Mouse (Mus musculus): ENCODE data around the gene Mus81. TPM values are rescaled to one million over a fixed set of nuclear protein-coding genes. Genes with fewer than 3 reads are reported as not detected.
"Not testable (repeated sequence)": the region's sequence is repeated elsewhere in the genome, so short reads cannot be mapped to it uniquely, and the experiment has no call there.

Gene Mus81
- polyA plus RNA-seq, 1 experiment from 2014 or later: 53.2 TPM

DNA sequence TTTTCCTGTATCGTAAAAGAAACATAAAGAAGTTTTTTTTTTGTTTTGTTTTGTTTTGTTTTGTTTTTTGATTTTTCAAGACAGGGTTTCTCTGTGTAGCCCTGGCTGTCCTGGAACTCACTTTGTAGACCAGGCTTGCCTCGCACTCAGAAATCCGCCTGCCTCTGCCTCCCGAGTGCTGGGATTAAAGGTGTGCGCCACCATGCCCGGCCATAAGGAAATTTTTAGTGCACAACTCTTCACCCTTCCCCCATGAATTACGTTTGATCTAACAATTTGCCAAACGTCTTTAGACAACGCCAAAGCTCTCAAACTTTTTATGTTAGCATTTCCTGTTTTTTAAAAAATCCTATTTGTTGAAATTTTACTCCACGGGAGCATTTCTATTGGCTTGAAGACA is 1.5 kb upstream of the Mus81 start:
- not testable (repeated sequence) for H3K27me3 ChIP-seq; ATAC-seq; H3K9me3 ChIP-seq; H3K9ac ChIP-seq (replicated peaks)
- Histone ChIP-seq H3K4me2 (replicated peaks) (peak overlapping the region; percentile 92), H3K36me3 (peaks cover 48% of the 10 kb centered on the region), H3K4me1 (replicated peaks) (peaks cover 55% of the 10 kb centered on the region), H3K27ac (peak overlapping the region; percentile 100), H3K4me3 (replicated peaks) (peak overlapping the region; percentile 99)
- 58% methylated on average over 10 of the region's 10 CpGs for WGBS

DNA sequence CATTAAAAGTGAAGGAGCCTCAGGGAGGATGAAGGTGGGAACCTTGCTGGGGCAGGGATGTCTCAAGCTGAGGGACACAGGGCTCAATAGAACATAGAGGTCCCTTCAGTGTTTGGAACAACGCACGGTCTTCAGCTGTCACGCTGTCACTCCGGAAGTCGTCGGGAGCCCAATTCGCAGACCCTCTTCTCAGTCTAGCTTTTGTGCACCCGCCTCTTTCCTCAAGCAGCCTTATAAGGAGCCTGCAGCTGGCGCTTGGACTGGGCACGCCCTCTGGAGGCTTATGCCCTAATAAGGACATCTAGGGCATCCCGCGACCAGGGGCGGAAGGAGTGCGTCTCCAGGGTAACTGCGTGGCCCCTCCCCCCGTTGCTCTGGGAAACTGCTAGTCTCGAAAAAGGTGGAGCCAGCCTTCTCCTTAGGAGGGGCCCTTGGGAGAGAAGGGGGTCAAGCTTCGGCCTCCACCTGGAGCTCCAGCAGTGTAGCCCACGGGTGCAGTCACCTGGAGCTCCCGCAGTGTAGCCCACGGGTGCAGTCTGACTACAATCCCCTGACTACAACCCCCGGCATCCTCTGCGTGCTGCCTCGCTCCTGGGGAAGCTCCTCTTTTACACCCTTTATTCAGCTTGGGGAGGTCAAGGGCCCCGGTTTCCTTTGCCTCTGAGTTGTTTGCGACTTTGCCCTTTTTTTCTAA is 823 bp upstream of the Mus81 start:
- WGBS: under 1% methylated on average over 26 of the region's 26 CpGs
- peak overlapping the region; percentile 71 for H3K9ac ChIP-seq (replicated peaks)
- peak; percentile 81 for ATAC-seq
- peak overlapping the region; percentile 92 for H3K4me2 ChIP-seq (replicated peaks)
- peaks cover 55% of the 10 kb centered on the region for H3K4me1 ChIP-seq (replicated peaks)
- H3K4me3 ChIP-seq (replicated peaks): peak overlapping the region; percentile 54
- H3K9me3 ChIP-seq: no peaks in the 10 kb centered on the region
- peak overlapping the region; percentile 100 for H3K27ac ChIP-seq
- no peaks in the 10 kb centered on the region for H3K27me3 ChIP-seq
- H3K36me3 ChIP-seq: peaks cover 48% of the 10 kb centered on the region

DNA sequence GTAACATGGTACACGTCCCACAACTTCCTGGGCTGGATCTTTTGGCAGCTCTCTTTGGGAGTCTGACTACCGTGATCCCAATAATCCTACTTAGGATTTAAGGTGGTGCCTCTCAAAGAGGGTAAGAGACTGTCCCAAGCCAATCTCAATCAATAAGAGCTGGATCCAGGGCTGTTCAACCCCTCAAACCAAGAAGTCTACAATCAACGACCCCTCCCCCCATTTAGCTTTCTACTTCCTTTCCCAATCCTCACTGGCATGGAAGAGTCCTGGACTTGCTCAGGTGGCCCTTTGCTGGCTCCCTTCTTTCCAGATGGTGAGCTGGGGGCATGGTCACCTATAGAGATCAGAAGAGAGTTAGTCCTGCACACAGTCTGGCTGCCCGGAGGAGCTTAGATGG is 1.4 kb downstream of the Mus81 start:
- WGBS: 94% methylated on average over 4 of the region's 4 CpGs
- Histone ChIP-seq H3K9me3 (no peaks in the 10 kb centered on the region), H3K4me1 (replicated peaks) (peaks cover 38% of the 10 kb centered on the region), H3K4me2 (replicated peaks) (peak overlapping the region; percentile 92; the same call in 1 of the 2 replicates), H3K9ac (replicated peaks) (0 out of 2 replicates have a peak overlapping the region, but pooled peaks have one; percentile 39), H3K36me3 (peaks cover 47% of the 10 kb centered on the region), H3K27me3 (no peaks in the 10 kb centered on the region), H3K27ac (no peak overlapping the region), H3K4me3 (replicated peaks) (no peak overlapping the region)
- ATAC-seq: no peak

DNA sequence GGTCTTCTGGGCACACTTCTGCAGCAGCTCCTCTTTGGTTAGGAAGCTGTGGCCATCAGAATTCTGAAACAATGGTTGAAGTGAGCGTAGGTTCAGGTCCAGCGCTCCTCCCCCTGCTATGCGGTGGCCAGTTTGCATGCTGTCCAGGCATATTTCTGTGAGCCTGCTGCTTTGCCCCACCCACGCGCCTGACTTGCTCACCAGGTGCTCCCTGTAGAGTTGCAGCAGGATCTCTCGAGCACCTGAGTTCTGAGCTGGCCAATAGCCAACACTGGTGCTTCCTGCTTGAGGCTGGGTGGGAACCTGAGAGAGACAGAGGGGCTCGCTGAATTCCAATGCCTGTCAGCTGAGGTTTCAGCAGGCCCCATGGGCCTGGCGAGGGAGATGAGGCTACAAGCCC is 1.9 kb downstream of the Mus81 start:
- ATAC-seq: no peak
- H3K4me3 ChIP-seq (replicated peaks): no peak overlapping the region
- H3K27me3 ChIP-seq: no peaks in the 10 kb centered on the region
- 87% methylated on average over 8 of the region's 8 CpGs for WGBS
- H3K9ac ChIP-seq (replicated peaks): 0 out of 2 replicates have a peak overlapping the region, but pooled peaks have one; percentile 24
- no peak overlapping the region for H3K4me2 ChIP-seq (replicated peaks)
- no peaks in the 10 kb centered on the region for H3K9me3 ChIP-seq
- H3K27ac ChIP-seq: 0 out of 2 replicates have a peak overlapping the region, but pooled peaks have one; percentile 5
- peaks cover 36% of the 10 kb centered on the region for H3K4me1 ChIP-seq (replicated peaks)
- H3K36me3 ChIP-seq: peaks cover 51% of the 10 kb centered on the region

DNA sequence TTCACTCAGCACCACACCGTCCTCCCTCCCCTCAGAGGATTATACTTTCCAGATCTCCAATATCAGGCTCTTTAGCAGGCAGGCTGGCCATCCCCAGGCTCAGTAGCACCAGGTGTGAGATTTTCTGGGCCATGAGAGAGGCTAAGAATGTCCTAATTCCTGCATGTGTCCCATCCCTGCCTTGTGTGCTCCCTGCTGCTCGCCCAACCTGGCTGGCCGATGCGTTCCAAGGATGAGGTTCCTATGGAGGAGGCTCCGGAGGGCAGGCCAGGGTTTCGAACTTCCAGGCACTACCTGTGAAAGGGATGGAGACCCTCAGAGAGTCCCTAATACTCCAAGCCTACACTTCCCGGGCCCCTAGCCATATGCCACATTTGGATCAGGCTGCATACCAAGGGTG is 2.4 kb downstream of the Mus81 start:
- H3K27me3 ChIP-seq: no peaks in the 10 kb centered on the region
- ATAC-seq: no peak
- H3K9ac ChIP-seq (replicated peaks): no peak overlapping the region
- H3K9me3 ChIP-seq: no peaks in the 10 kb centered on the region
- H3K27ac ChIP-seq: no peak overlapping the region
- no peak overlapping the region for H3K4me2 ChIP-seq (replicated peaks)
- WGBS: 94% methylated on average over 7 of the region's 7 CpGs
- H3K4me1 ChIP-seq (replicated peaks): peaks cover 36% of the 10 kb centered on the region
- no peak overlapping the region for H3K4me3 ChIP-seq (replicated peaks)
- peaks cover 52% of the 10 kb centered on the region for H3K36me3 ChIP-seq

DNA sequence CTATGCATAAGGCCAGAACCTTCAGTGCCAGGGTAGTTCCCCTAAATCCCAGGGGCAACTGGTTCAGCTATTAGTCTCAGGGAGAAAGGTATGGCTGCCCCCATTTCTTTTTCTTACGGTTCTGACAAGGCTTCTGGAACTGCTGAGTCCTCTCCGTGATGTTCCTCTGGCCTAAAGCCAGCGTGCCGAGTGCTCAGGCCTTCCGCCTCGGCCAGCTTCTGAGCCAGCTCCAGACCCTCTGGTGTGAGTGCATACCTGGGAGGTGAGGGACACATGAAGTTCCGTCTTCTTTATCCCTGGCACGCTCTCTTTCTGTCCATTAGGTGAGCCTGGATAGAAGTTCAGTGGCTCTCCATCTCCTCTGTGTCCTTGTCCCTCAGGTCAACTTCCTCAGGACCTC is 2.8 kb downstream of the Mus81 start:
- Histone ChIP-seq H3K27me3 (no peaks in the 10 kb centered on the region), H3K4me3 (replicated peaks) (no peak overlapping the region), H3K4me1 (replicated peaks) (peaks cover 36% of the 10 kb centered on the region), H3K9ac (replicated peaks) (no peak overlapping the region), H3K9me3 (no peaks in the 10 kb centered on the region), H3K36me3 (peaks cover 52% of the 10 kb centered on the region), H3K4me2 (replicated peaks) (no peak overlapping the region), H3K27ac (no peak overlapping the region)
- 91% methylated on average over 8 of the region's 8 CpGs for WGBS
- no peak for ATAC-seq

DNA sequence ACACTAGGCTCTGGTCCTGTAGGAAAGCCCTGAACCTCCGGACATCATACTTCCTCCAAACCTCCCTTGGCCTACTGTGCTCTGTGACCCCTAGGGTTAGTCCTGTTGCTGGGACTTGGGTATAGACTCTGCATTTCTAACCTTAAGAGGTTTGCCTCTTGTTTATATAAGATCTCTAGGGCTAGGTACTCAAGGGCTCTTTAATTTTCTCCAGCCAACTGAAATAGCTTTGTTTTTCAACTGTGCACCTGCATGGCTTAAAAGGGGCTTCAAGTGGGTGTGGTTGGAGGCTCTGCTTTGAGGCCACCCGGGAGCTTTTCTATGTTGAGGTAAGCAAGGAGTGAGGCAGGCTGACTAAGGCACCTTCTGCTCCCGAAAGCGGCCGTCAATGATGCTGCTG is 3.7 kb downstream of the Mus81 start:
- H3K4me1 ChIP-seq (replicated peaks): peaks cover 29% of the 10 kb centered on the region
- WGBS: 92% methylated on average over 5 of the region's 5 CpGs
- no peaks in the 10 kb centered on the region for H3K27me3 ChIP-seq
- no peak for ATAC-seq
- no peak overlapping the region for H3K4me3 ChIP-seq (replicated peaks)
- H3K4me2 ChIP-seq (replicated peaks): no peak overlapping the region
- no peaks in the 10 kb centered on the region for H3K9me3 ChIP-seq
- no peak overlapping the region for H3K27ac ChIP-seq
- H3K36me3 ChIP-seq: peaks cover 56% of the 10 kb centered on the region
- no peak overlapping the region for H3K9ac ChIP-seq (replicated peaks)

DNA sequence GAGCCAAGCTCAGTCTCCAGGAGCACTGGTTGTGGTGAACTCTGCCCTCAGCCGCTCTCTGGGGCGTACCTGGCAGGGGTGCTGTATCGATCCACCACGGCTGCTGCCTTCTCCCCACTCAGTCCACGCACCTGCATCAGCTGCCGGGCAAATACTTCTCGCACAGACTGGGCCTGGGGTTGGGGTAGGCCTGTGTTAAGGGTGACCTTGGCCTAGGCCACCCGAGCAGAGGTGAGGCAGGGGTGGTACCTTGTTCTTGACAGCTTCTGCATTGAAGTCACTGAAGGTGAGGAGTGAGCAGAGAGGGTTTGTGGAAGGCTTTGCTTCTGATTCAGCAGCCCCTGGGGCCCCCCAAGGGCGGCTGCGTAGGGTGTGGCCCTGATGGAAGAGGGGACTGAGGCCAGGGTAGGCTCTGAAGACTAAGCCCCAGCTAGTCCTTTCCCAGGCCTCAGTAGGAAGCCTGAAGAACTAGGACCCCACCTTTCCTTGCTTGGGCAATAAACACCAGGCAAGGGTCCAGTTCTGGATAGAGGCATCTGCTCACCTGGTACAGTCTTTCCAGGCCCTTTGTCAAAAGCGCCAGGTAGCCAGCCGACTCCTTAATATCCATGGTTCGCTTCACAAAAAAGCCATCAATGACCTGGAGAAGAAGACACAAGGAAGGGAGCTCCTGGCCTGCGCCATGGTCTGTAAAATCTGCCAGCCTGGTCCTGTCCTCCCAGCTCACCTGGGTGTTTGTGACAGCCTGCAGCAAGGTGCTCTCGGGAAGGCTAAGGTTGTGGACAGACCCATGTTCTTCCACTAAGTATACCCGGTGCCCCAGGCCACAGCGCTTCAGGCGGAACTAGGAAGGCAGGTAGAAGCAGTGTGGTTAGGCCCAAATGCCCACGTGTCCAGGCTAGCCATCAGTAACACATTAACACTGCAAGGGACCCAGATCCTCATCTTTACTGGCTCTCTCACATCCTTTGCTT is 4.5 kb downstream of the Mus81 start:
- Histone ChIP-seq H3K36me3 (peaks cover 56% of the 10 kb centered on the region), H3K4me3 (replicated peaks) (no peak overlapping the region), H3K9ac (replicated peaks) (no peak overlapping the region), H3K4me2 (replicated peaks) (no peak overlapping the region), H3K4me1 (replicated peaks) (peaks cover 20% of the 10 kb centered on the region), H3K27me3 (no peaks in the 10 kb centered on the region), H3K9me3 (no peaks in the 10 kb centered on the region), H3K27ac (no peak overlapping the region)
- WGBS: 96% methylated on average over 19 of the region's 19 CpGs
- ATAC-seq: no peak

DNA sequence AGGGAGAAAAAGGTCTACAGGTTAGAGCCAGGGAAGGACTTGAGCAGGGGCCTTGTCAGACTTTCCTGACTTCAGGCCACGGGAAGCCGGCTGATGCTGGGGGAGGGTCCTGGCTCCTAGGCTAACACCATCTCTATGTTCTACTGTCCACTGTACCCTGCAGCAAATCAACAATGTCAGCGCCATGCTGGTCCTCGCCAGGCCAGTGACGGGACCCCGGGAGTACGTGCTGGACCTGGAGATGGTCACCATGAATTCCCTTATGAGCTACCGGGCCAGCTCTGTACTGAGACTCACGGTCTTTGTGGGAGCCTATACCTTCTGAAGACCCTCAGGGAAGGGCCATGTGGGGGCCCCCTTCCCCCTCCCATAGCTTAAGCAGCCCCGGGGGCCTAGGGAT is 6.8 kb downstream of the Mus81 start:
- peaks cover 65% of the 10 kb centered on the region for H3K36me3 ChIP-seq
- ATAC-seq: no peak
- no peaks in the 10 kb centered on the region for H3K27me3 ChIP-seq
- no peak overlapping the region for H3K9ac ChIP-seq (replicated peaks)
- H3K4me2 ChIP-seq (replicated peaks): no peak overlapping the region
- H3K4me1 ChIP-seq (replicated peaks): peaks cover 2% of the 10 kb centered on the region
- no peaks in the 10 kb centered on the region for H3K9me3 ChIP-seq
- WGBS: 90% methylated on average over 10 of the region's 10 CpGs
- H3K4me3 ChIP-seq (replicated peaks): no peak overlapping the region
- no peak overlapping the region for H3K27ac ChIP-seq

DNA sequence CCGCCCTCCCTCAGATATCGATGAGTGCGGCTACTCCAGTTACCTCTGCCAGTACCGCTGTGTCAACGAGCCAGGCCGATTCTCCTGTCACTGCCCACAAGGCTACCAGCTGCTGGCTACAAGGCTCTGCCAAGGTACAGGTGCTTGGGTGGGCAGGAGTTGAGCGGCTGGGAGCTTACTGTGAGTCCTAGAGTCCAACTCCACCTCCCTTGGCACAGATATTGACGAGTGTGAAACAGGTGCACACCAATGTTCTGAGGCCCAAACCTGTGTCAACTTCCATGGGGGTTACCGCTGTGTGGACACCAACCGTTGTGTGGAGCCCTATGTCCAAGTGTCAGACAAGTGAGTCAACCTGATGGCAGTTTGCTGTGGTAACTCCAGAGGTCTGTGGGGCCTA is 8.2 kb downstream of the Mus81 start:
- Histone ChIP-seq H3K4me1 (replicated peaks) (peaks cover 12% of the 10 kb centered on the region), H3K27me3 (no peaks in the 10 kb centered on the region), H3K4me2 (replicated peaks) (no peak overlapping the region), H3K36me3 (peaks cover 51% of the 10 kb centered on the region), H3K27ac (no peak overlapping the region), H3K9ac (replicated peaks) (no peak overlapping the region), H3K9me3 (no peaks in the 10 kb centered on the region), H3K4me3 (replicated peaks) (no peak overlapping the region)
- no peak for ATAC-seq
- 94% methylated on average over 10 of the region's 10 CpGs for WGBS

DNA sequence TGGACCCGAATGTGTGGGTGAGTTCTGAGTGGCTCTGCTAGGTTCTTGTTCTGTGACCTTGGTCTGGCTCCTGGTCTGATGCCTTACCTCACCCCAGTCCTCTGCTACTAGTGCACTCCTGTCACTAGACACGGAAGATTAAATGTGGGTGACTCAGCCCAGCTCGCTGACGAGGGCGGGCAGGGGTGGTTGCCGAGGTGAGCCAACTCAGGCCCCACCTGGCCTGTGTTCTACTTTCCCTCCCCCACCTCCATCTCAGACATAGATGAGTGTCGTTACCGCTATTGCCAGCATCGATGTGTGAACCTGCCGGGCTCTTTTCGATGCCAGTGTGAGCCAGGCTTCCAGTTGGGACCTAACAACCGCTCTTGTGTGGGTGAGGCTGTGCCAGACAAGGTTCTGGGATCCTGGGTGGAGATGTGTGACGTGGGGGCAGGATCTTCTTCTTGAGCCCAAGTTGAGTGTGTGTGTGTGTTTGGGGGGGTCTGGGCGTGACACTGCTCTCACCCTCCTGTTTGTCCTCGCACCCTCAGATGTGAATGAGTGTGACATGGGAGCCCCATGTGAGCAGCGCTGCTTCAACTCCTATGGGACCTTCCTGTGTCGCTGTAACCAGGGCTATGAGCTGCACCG is 10.4 kb downstream of the Mus81 start:
- H3K4me2 ChIP-seq (replicated peaks): no peak overlapping the region
- peaks cover 27% of the 10 kb centered on the region for H3K4me1 ChIP-seq (replicated peaks)
- no peak overlapping the region for H3K9ac ChIP-seq (replicated peaks)
- no peak for ATAC-seq
- H3K27me3 ChIP-seq: no peaks in the 10 kb centered on the region
- WGBS: 94% methylated on average over 18 of the region's 18 CpGs
- peaks cover 30% of the 10 kb centered on the region for H3K36me3 ChIP-seq
- no peak overlapping the region for H3K4me3 ChIP-seq (replicated peaks)
- H3K27ac ChIP-seq: no peak overlapping the region
- no peaks in the 10 kb centered on the region for H3K9me3 ChIP-seq
